Mouse (Mus musculus): ENCODE measurements around the gene Hsdl1.

- peak; percentile 36 for TF ChIP-seq CTCF (IDR thresholded peaks at IDR 0.05; ENCODE audit: low read depth)
- TF ChIP-seq EP300 (IDR thresholded peaks at IDR 0.05; ENCODE audit: low read depth) = no peak
Observed at GRCm38 (mm10) chr8:119606224-119606623, 31.2 kb upstream of the Hsdl1 start.

Data from liver, embryonic 14.5 days (tissue).